Mouse (Mus musculus) Patski (cell line): ENCODE results near the gene Olfr194. TPM values are rescaled to one million over a fixed set of nuclear protein-coding genes. Genes with fewer than 3 reads are reported as not detected.

Source experiments
- ATAC-seq: fragments of 100-300 bp; one replicate; pipeline ENCODE4 v1.8.0; 2021
- CTCF ChIA-PET: fragments of 350-600 bp; sonication (Branson Sonifier 250); formaldehyde crosslinking; loops from one replicate; lab custom pipeline; 2022; ENCODE audit warnings: inconsistent platforms; lab: Charles Lee
- POLR2A ChIA-PET: fragments of 350-600 bp; sonication (Branson Sonifier 250); formaldehyde crosslinking; loops from one replicate; lab custom pipeline; 2022; ENCODE audit warnings: antibody characterized with exemption, inconsistent platforms; lab: Charles Lee
- DNase-seq: peaks from one replicate; pipeline ENCODE4 v3.0.0-alpha.2; 2011; ENCODE audit warnings: low read depth, low spot score
- H3K27me3 ChIP-seq: fragments of 371-371 bp; one replicate; pipeline ENCODE4 v1.5.1; 2021
- CTCF ChIP-seq: fragments of 100-300 bp; IDR thresholded peaks from one replicate; pipeline ENCODE4 v1.5.1; 2021
- in situ Hi-C: fragments of 300-500 bp; cut with MboI; formaldehyde crosslinking; loops from 3 replicates; pipeline ENCODE4 v1.11.1; 2018; ENCODE audit warnings: low pct_unique_long_range_greater_than_20kb, mixed read lengths
- polyA plus RNA-seq: library from polyadenylated mRNA; unstranded; gene quantifications from one replicate; pipeline ENCODE4 v1.2.3, GENCODE M21; 2021

Olfr194 gene
- polyA plus RNA-seq, 1 experiment from 2014 or later: not detected

GRCm38 (mm10) chr16:59073520-59073919 is 47.3 kb downstream of the Olfr194 start:
- DNase-seq (no peak), ATAC-seq (no peak)
- no peaks in the 10 kb centered on the region for H3K27me3 ChIP-seq
- ChIA-PET POLR2A (no interaction called here), CTCF (no interaction called here)
- in situ Hi-C loops: no loop called here
- no peak for TF ChIP-seq CTCF

- DNase-seq: no peak
- ChIA-PET CTCF (no interaction called here), POLR2A (interaction anchor here (0.6 kb wide), 1 partner anchor 17 kb away, joined by 3 read pairs; no protein-coding TSS in a partner anchor)
- in situ Hi-C loops: no loop called here
- no peak for ATAC-seq
- H3K27me3 ChIP-seq: no peaks in the 10 kb centered on the region
- no peak for TF ChIP-seq CTCF
Measured at GRCm38 (mm10) chr16:59071755-59072154, 49.1 kb downstream of the Olfr194 start.

Other genes with a start within 250 kb of the Olfr194 start
- not detected for gene Olfr177, start 246.3 kb downstream of the Olfr194 start, polyA plus RNA-seq
- not detected for gene Olfr178, start 229.0 kb downstream of the Olfr194 start, polyA plus RNA-seq
- gene Olfr181, start 192.3 kb downstream of the Olfr194 start, polyA plus RNA-seq: not detected
- gene Olfr180, start 191.7 kb downstream of the Olfr194 start, polyA plus RNA-seq: not detected
- not detected for gene Olfr183, start 125.7 kb downstream of the Olfr194 start, polyA plus RNA-seq
- gene Olfr186, start 90.8 kb downstream of the Olfr194 start, polyA plus RNA-seq: not detected
- gene Olfr187, start 81.3 kb downstream of the Olfr194 start, polyA plus RNA-seq: not detected
- not detected for gene Olfr190, start 43.1 kb downstream of the Olfr194 start, polyA plus RNA-seq
- gene Olfr191, start 31.2 kb downstream of the Olfr194 start, polyA plus RNA-seq: not detected
- not detected for gene Olfr193, start 9.2 kb downstream of the Olfr194 start, polyA plus RNA-seq
- not detected for gene Olfr195, start 26.0 kb upstream of the Olfr194 start, polyA plus RNA-seq
- gene Olfr196, start 49.4 kb upstream of the Olfr194 start, polyA plus RNA-seq: not detected
- not detected for gene Olfr198, start 82.5 kb upstream of the Olfr194 start, polyA plus RNA-seq
- not detected for gene Olfr199, start 98.7 kb upstream of the Olfr194 start, polyA plus RNA-seq
- gene Olfr201, start 151.6 kb upstream of the Olfr194 start, polyA plus RNA-seq: not detected
- not detected for gene Olfr202, start 165.7 kb upstream of the Olfr194 start, polyA plus RNA-seq
- gene Olfr203, start 177.8 kb upstream of the Olfr194 start, polyA plus RNA-seq: not detected
- not detected for gene Olfr204, start 197.2 kb upstream of the Olfr194 start, polyA plus RNA-seq
- not detected for gene Olfr205, start 210.1 kb upstream of the Olfr194 start, polyA plus RNA-seq
- gene Olfr206, start 228.2 kb upstream of the Olfr194 start, polyA plus RNA-seq: not detected
- 0.09 TPM for gene Olfr209, start 242.9 kb upstream of the Olfr194 start, polyA plus RNA-seq